Mouse (Mus musculus) thymus, postnatal 4 days (tissue): ENCODE data around the gene Acsl6.
"Not testable (repeated sequence)": the region's sequence is repeated elsewhere in the genome, so short reads cannot be mapped to it uniquely, and the experiment has no call there.

ENCODE experiments used
- DNase-seq: peaks from one replicate; pipeline ENCODE4 v3.0.0; 2021

The Acsl6 gene

DNA sequence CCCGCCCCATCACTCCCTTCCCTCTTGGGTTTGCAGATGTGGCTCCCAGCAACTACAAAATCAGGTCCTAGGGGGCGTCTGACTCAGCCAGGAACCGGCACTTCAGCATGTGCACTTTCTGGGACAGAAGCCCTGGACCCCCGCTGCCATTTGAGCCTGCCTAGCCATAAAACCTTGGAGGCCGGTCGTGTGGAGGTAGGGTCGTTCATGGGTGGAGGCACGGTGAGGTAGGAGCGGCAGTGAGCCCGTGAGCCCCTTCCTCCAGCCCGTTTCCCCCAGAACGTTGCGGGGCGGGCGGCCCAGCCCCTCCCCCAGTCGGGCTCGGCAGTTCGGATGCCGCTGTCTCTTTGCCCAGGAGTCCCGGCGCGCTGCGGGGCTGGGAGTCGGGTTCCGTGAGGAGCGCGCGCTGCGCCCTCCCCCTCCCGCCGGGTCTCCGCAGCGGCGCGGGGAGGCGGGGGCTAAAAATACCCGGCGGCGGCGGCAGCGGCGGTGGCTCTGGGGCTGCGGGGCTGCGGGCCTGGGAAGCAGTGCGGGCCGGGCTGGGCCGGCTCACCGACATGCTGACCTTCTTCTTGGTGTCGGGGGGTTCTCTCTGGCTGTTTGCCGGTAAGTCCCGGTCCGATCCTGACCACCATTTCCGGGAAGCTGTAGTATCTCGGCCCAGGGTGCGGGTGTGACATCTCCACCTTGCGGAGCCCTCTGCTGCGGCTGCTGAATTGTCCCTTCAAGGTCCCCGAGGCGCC, at the start of gene Acsl6:
TSS of gene Acsl6 (plus strand) at position 71 of the 743 bp plus-strand sequence.
- peak; percentile 38 for DNase-seq

- DNase-seq: peak; percentile 42
Measured at GRCm38 (mm10) chr11:54254114-54254513, 49.5 kb upstream of the Acsl6 start.

DNA sequence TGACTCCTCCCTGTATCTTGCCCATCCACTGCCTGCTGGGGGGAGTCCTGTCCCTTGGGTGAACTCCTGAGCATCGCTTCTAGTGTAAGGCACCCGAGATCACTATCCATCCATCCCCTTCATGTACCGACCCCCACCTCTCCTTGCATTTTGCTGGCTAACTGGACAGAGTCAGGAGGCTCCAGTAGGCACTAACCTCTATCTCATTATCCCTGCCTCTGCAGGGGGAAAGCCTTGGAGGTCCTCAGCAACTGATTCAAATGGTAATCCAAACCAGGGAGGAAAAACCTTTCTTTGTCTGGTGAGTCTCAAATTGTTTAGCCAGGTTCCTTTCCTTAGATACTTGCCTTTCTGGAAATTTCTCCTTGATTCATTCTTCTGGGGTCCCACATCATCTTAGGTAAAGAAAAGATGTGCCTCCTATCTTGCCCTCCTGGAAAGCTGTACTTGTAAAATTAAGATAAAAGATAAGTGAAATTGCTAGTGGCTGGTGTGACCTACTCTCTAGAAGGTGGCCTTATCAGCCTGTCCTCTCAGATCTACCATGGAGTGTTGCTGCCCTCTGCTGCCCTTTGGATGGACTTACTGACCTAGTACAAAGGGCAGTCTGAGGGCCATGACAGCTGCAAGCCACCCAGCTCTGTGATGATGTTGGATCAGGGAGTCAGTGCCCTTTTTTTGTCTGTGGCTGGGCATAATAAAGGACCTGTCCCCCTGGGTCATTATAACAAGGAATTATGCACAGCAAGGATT, 46.8 kb upstream of the Acsl6 start:
- DNase-seq: peak; percentile 76

DNA sequence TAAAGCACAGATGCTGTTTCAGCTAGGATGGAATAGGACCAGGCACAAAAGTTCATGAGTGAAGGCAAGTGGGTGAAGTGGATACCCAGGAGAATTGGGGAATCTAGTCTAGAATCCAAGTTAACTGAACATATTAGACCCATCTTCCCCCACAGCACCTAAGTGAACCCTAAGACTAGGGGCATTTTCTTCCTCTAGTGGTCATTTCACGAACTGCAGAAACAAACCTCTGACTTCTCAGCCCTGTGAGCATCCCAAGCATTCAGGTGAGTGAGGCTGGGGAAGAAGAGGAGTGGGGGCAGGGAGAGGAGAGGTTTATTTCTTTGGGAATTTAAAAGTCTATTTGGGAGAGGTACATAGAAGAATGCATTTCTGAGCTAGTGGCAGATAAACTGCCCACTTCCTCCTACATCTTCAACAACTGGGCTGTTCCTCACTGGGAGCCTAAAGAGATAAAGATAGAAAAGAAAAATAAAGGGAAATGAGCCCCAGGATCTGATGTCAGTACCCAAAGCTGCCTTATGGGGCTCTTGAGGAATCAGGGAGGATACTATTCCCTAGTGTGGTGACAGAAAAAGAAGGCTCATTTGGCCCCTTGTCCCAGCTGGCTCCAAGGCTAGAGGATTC, 40.1 kb upstream of the Acsl6 start:
- no peak for DNase-seq

DNA sequence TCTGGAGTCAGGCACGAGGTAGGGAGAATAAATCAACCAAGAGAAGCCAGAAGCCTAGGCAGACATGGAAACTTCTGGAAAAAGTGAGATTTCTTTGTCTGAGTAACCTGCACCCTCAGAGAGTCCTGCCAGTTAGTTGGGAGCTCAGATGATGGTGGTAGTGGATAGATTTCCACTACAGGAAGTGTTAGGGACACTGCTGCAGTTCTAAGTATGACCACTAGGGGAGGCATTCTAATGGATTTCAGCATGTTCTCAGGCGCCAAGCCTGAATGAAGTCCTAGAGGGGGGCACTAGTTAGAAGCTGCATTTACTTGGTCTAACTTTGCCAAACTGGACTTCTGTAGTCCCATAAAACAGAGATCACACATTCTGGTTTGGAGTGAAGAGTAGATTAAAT, 39.1 kb upstream of the Acsl6 start:
- DNase-seq: peak; percentile 73

DNA sequence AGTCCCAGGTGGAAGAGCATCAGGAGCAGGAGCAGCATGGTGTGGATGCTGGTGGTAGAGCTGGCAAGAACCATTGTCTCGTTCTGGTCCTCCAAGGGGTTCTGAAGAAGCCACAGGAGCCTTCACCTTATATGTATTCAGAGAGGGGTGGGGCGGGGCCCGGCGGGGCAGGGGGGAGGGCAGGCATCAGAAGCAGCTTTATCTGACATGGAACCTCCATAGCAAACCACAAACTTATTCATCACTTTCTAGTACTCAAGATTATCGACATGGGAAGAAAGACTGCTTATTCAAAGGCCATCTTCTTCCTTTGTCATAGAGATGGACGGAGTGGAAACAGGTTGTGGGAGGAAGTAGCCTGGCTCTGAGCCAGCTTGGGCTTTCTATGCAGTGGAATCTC, 36.4 kb upstream of the Acsl6 start, which contains the start of gene Il3:
TSS of gene Il3 (minus strand) at position 101 of the 400 bp plus-strand sequence.
- no peak for DNase-seq

DNA sequence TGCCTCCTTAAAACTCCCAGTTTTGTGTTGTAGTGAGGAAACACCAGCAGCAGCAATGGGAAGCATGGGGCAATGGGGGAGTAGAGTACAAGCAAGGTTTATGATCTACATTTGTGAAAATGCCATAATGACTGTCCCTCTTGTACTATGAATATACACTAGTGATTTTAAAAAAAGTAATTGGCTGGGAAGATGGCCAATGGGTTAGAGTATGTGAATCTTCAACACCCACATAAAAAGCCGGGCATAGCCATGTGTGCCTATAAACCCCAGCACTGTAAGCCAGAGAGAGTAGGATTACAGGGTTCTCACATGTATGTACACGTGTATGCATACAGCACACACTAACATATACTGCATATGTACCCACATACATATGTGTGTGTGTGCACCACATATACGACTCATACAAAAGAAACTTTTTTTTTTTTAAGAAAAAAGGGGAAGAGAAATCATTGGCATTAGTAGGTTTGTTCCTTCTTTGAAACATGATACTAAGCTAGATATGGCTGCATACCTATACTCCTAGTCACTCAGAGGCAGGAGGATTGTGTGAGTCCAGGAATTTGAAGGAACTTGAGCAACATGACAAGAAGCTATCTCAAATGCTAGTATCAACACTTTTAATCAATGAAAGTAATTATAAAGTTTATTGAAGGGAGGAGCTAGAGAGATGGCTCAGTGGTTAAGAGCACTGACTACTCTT, 34.3 kb upstream of the Acsl6 start:
- no peak for DNase-seq

GRCm38 (mm10) chr11:54271437-54271949, 32.1 kb upstream of the Acsl6 start:
- DNase-seq: no peak

DNA sequence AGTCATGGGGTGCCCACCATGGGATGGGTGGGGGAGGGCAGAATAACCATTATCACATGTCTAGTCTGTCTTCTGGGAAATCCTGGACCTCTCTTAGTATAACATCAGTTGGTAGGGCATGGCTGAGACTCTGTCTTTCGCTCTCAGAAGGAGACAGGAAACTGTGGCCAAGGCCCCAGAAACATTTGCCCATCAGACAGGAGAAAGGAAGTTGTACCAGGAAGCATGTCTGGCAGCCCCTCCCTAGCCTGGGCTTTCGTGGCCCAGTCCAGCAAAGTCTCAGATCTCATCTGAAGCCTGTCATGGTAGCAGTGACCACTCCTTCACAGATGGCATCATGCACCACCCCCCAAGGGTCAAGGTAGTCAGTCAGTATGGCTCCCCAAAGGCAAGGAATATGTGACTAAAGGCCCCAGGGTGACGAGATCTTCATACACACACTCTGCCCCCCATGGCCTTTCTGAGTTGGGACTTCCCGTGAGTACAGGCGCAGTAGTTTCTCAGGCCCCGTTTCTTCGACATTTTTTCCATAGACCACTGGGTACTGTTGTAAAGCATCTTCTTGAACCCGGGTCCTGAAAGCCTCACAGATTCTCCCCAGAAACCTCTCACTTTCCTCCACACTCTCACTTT, 15.7 kb upstream of the Acsl6 start:
- DNase-seq: no peak

GRCm38 (mm10) chr11:54292163-54292562, 11.4 kb upstream of the Acsl6 start:
- DNase-seq: no peak

DNA sequence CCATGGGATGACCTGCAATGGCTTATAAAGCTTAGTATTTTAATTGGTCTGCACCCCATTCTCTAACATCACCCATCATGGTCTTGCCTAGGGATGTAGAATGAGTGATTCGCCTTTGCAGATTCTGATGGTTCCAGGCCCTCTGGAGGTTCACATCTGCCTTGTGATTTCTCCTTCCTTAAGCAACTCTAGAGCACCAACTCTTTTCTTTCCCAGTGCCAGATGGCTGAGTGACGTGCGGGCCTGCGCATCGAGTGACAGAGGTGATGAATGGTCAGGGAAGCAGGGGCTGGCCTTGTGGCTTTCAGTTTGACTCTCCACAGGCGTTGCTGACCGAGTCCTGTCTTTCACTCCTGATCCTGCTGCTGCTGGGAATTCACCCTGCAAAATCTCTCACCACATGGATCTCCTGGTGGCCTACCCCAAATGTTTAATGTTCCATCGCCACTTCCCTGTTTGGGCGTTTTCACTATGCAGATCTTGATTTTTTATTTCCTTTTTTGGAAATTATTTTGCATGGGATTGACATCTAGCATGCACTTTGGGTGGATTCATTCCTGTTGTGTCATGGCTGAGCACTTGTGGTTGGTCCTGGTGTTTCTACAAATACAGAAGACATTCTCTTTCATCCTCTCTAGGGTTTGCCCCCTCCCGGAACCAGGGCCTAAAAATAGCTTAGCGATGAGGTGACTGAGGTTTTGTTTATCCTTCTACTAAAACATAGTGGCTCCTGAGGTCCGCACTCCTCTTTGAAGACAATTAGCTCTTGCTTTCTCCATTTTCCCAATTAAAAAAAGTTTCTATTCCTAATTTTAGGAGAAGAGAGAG, 9.4 kb upstream of the Acsl6 start:
- no peak for DNase-seq

GRCm38 (mm10) chr11:54295971-54296370, 7.6 kb upstream of the Acsl6 start:
- no peak for DNase-seq

- DNase-seq: no peak
Measured at GRCm38 (mm10) chr11:54296734-54297133, 6.9 kb upstream of the Acsl6 start.

GRCm38 (mm10) chr11:54297471-54297870, 6.1 kb upstream of the Acsl6 start:
- not testable (repeated sequence) for DNase-seq

DNA sequence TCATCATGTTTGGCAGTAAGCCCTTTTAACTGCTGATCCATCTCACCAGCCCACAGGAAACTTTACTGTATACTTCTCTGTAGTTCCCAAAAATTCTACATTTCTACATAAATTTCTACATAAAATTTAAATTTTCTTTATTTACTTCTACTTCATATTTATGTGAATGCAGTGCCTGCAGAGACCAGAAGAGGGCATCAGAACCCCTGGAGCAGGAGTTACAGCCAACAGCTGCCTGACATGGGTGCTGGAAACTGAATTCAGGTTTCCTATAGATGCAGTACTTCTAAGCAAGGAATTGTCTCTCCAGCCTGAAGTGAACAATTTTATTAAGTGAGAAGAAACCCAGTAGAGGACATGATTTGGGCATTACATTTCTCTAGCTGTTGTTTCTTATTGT, 4.8 kb upstream of the Acsl6 start:
- no peak for DNase-seq

DNA sequence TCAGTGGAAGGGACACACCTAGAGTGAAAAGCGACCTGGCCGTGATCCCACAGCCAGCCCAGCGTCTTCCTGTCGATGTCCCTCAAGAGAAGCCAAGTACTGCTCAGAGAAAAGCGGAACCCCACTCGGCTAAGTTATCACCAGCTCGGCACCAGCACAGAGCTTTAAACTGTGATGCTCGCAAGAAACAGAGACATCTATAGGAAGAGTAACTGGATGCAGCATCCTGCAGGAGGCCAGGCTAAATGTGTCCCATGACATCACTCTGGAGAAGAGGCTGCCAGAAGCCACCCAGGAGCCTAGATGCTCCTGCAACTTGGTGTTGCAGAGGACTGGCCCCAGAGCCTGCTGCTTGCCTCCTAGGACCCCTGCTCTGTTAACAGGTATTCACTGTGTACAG, 1.6 kb upstream of the Acsl6 start:
- no peak for DNase-seq

- DNase-seq: no peak
Measured at GRCm38 (mm10) chr11:54302606-54303005, 992 bp upstream of the Acsl6 start.

GRCm38 (mm10) chr11:54303076-54303727, 396 bp upstream of the Acsl6 start:
- DNase-seq: peak; percentile 30

DNA sequence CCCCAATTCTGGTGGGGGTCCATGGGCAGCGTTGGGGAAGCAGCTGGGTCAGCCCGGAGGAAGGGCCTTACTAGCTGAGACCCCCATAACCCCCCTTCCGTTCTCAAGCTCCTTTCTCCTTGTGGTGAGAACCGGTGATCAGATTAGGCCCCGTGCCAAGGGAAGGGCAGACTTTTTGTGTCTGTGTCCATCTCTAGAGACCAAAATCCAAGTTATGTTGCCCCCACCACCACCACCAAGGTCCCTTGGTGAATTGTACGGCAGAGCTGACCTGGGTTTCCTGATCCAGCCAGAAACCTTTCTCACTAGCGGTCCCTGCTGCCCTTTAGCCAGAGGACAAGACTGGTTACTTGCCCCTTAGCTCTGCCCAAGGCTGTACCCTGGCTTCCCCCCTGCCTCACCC, 874 bp downstream of the Acsl6 start:
- DNase-seq: no peak

DNA sequence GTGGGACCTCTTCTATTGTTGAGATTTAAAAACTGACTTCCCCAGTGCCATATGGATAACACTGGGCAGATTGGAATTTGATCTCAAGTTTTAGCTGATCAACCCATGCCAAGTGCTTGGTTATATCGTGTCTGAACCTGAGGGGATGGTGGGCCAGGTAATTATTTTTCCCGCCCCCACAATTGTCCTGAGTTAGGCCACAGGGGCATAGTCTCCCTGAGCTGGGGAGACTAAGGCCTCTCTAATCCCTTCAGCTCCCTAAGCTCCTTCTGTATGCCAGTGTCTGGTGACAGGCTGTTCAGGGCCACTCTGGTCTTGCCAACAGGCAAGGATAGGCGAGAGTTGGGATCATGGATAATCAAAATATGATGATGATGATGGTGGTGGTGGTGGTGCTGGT, 1.7 kb downstream of the Acsl6 start:
- no peak for DNase-seq
